Mouse (Mus musculus) stomach, postnatal 0 days (tissue): ENCODE results near the gene Ddx20. TPM values are rescaled to one million over a fixed set of nuclear protein-coding genes. Genes with fewer than 3 reads are reported as not detected.
A peak's percentile ranks its signal among the peaks of the same experiment; 100 is the strongest.

Source experiments
- ATAC-seq: fragments of 200-750 bp; cut with Nextera tagmentation; 2 replicates; pipeline ENCODE4 v1.8.0; 2017; ENCODE audit not compliant: low FRiP score, low TSS enrichment
- DNase-seq: peaks from one replicate; pipeline ENCODE4 v3.0.0-alpha.2; 2016; ENCODE audit warnings: low spot score
- H3K27ac ChIP-seq: fragments of 300-500 bp; sonication (generic); replicated peaks from 2 replicates; pipeline ENCODE4 v1.5.1; 2014; ENCODE audit warnings: mild to moderate bottlenecking, control low read depth
- H3K27me3 ChIP-seq: fragments of 300-500 bp; sonication (generic); 2 replicates; pipeline ENCODE4 v1.6.1; 2014; ENCODE audit warnings: low read length; ENCODE audit not compliant: control insufficient read depth, insufficient read depth
- H3K36me3 ChIP-seq: fragments of 300-500 bp; sonication (generic); 2 replicates; pipeline ENCODE4 v1.6.1; 2014; ENCODE audit warnings: low read length, mixed read lengths; ENCODE audit not compliant: control insufficient read depth, insufficient read depth
- H3K4me1 ChIP-seq: fragments of 300-500 bp; sonication (generic); replicated peaks from 2 replicates; pipeline ENCODE4 v1.6.1; 2014; ENCODE audit warnings: antibody characterized with exemption; ENCODE audit not compliant: control insufficient read depth, insufficient read depth
- H3K4me2 ChIP-seq: fragments of 300-500 bp; sonication (generic); replicated peaks from 2 replicates; pipeline ENCODE4 v1.6.1; 2014; ENCODE audit warnings: low read depth, mild to moderate bottlenecking, control low read depth, moderate library complexity
- H3K4me3 ChIP-seq: fragments of 300-500 bp; sonication (generic); 2 replicates; pipeline ENCODE4 v1.5.1; 2014; ENCODE audit warnings: low read depth, low read length, control low read depth
- H3K9ac ChIP-seq: fragments of 300-500 bp; sonication (generic); 2 replicates; pipeline ENCODE4 v1.6.1; 2014; ENCODE audit warnings: mild to moderate bottlenecking, low read length, control low read depth, mixed read lengths
- H3K9me3 ChIP-seq: fragments of 300-500 bp; sonication (generic); 2 replicates; pipeline ENCODE4 v1.6.1; 2016; ENCODE audit warnings: low read length; ENCODE audit not compliant: control insufficient read depth
- CTCF ChIP-seq: IDR thresholded peaks from 2 replicates; pipeline ENCODE4 v1.5.1; 2016; ENCODE audit warnings: antibody characterized with exemption, low read depth, mild to moderate bottlenecking, moderate library complexity
- EP300 ChIP-seq: optimal IDR thresholded peaks from 2 replicates; pipeline ENCODE3; 2016; ENCODE audit warnings: antibody characterized with exemption
- WGBS: fragments of 180-500 bp; shearing (Covaris S2); extraction: QIAGEN DNeasy Blood & Tissue Kit; methylation state at CpG from one replicate; pipeline ENCODE4 v1.1.7; 2014; 5-methylcytosine and 5-hydroxymethylcytosine counted together
- polyA plus RNA-seq: library from polyadenylated mRNA; unstranded; fragments of >200 nt; fragmentation: Nextera tagmentation; extraction: Ambion mirVana; gene quantifications from 2 replicates; pipeline ENCODE4 v1.2.1, GENCODE M21; 2015

Ddx20 gene
- 14.7 and 16.0 TPM in 2 replicates for polyA plus RNA-seq

DNA sequence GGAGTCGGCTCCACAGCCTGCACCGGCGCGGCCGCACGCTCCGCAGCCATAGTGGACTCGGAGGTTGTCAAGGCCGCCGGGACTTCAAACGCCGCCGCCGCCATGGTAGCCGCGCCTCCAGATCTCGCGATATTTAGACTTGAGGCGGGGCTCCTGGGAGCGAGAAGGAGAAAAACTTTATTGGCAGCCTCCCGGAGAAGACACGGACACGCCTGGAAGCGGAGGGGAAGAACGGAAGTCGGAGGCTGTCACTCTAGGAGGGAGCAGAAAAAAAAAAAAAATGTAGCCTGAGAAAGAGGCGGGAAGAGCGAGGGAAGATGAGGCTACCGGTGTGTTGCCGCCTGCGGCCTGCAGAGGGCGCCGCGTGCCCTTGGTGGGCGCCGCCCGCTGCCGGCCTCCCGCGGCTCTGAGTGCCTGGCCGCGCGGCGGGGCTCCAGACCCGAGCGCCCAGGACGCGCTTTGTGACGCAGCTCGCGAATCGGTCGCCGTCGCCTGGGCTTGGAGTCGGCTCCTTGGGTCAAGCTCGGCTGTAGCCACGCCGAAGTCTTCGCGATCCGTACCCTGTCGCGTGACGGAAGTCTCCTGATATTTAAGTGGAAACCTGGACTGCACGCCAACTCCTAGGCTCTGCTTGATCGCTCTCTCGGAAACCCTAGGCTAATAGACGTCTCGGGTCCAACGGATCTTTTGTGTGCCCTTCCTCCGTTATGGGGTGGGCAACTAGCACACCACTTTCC is at the start of gene Ddx20:
Ddx20 (minus strand) TSS at position 251 of the 737 bp plus-strand sequence.
- WGBS, result under 1% methylated on average over 72 of the region's 72 CpGs
- DNase-seq (peak; percentile 98), ATAC-seq (peak; percentile 97)
- H3K4me3 ChIP-seq, result peak within 1 kb of the TSS; percentile 73
- H3K4me1 ChIP-seq, result 0 out of 2 replicates have a peak, but pooled peaks cover 3% of the 10 kb centered on the region
- TF ChIP-seq CTCF (peak; percentile 78), EP300 (peak; percentile 100)
- H3K36me3 ChIP-seq, result no peaks in the 10 kb centered on the region
- H3K9ac ChIP-seq, result peak within 1 kb of the TSS; percentile 78
- no peaks in the 10 kb centered on the region for H3K9me3 ChIP-seq
- no peaks in the 10 kb centered on the region for H3K27me3 ChIP-seq
- H3K4me2 ChIP-seq, result peak within 1 kb of the TSS; percentile 86
- H3K27ac ChIP-seq, result peak within 1 kb of the TSS; percentile 81

- Histone ChIP-seq H3K4me2 (no peak overlapping the region), H3K36me3 (no peaks in the 10 kb centered on the region; the same call in none of the 2 replicates), H3K4me1 (no peaks in the 10 kb centered on the region), H3K4me3 (no peak overlapping the region), H3K9ac (no peak overlapping the region), H3K9me3 (no peaks in the 10 kb centered on the region), H3K27me3 (no peaks in the 10 kb centered on the region), H3K27ac (no peak overlapping the region)
- no peak for DNase-seq
- TF ChIP-seq CTCF, result no peak
- no peak for TF ChIP-seq EP300
- no peak for ATAC-seq
- WGBS, result 90% methylated on average over 7 of the region's 7 CpGs
Observed at GRCm38 (mm10) chr3:105737070-105737469, 49.7 kb upstream of the Ddx20 start.

DNA sequence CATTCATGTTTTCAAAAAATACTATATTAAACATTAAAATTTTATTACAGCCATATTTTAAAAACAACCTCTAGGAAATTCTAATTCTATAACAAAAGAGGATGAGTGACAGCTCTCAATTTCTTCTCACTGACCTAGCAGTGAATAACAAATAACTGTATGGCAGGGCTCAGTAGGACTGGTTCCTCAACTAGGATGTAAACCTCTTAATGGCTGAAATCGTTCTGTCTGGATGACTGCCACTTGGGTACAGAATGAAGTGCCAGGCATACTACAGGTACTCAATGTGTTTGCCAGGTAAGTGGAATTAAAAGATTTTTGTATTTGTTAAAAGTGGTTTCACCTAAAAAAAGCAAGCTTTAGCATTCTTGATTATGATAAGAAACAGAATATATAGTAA is 48.8 kb upstream of the Ddx20 start:
- H3K27ac ChIP-seq, result no peak overlapping the region
- no peak overlapping the region for H3K9ac ChIP-seq
- DNase-seq (no peak), ATAC-seq (no peak)
- H3K9me3 ChIP-seq, result no peaks in the 10 kb centered on the region
- no peak overlapping the region for H3K4me3 ChIP-seq
- WGBS, result 73% methylated on average over 1 of the region's 1 CpGs
- H3K27me3 ChIP-seq, result no peaks in the 10 kb centered on the region
- H3K4me1 ChIP-seq, result no peaks in the 10 kb centered on the region
- H3K4me2 ChIP-seq, result no peak overlapping the region
- no peak for TF ChIP-seq EP300
- no peak for TF ChIP-seq CTCF
- no peaks in the 10 kb centered on the region; the same call in none of the 2 replicates for H3K36me3 ChIP-seq

DNA sequence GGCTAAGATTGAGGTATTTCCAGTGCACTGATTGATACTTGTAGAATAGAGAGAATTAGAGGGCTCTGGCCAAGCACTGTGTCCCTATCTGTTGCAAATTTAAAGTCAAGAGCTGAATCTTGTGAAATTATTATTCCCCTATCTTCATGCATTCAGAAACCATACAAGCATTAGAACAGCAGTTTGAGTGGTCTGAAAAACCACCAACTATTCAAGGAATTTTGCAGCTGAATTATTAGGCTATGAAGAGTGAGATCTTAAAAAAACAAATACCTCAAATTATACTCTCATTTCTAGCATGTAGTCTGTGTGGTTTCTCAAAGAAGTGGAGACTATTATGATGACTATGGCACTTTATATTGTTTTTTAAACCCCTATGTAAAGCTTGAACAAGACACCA is 47.9 kb upstream of the Ddx20 start:
- Histone ChIP-seq H3K36me3 (no peaks in the 10 kb centered on the region; the same call in none of the 2 replicates), H3K27me3 (no peaks in the 10 kb centered on the region), H3K4me2 (no peak overlapping the region), H3K27ac (no peak overlapping the region), H3K9ac (no peak overlapping the region), H3K4me1 (no peaks in the 10 kb centered on the region), H3K4me3 (no peak overlapping the region), H3K9me3 (no peaks in the 10 kb centered on the region)
- TF ChIP-seq CTCF, result no peak
- TF ChIP-seq EP300, result no peak
- ATAC-seq (no peak), DNase-seq (no peak)

GRCm38 (mm10) chr3:105733538-105733937 is 46.2 kb upstream of the Ddx20 start:
- WGBS, result 74% methylated on average over 4 of the region's 4 CpGs
- no peak overlapping the region for H3K27ac ChIP-seq
- no peak for ATAC-seq
- no peaks in the 10 kb centered on the region; the same call in none of the 2 replicates for H3K36me3 ChIP-seq
- no peaks in the 10 kb centered on the region for H3K4me1 ChIP-seq
- DNase-seq, result peak; percentile 38
- H3K9ac ChIP-seq, result no peak overlapping the region
- no peak overlapping the region for H3K4me3 ChIP-seq
- no peaks in the 10 kb centered on the region for H3K27me3 ChIP-seq
- TF ChIP-seq CTCF (no peak), EP300 (no peak)
- no peak overlapping the region for H3K4me2 ChIP-seq
- H3K9me3 ChIP-seq, result no peaks in the 10 kb centered on the region

DNA sequence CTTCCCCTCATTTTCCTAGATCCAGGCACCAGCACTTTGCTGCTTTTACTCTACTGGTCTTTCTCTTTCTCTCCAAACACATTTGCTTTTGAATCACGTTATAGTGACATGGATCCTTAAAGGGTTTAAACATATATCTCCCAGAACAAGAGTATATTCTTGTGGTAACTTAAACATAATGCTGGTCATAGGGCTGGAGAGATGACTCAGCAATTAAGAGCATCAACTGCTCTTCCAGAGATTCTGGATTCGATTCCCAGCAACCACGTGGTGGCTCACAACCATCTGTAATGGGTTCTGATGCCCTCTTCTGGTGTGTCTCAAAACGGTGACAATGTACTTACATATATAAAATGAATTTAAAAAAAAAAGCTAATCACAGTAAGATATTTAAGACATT is 45.0 kb upstream of the Ddx20 start:
- no peak overlapping the region for H3K4me3 ChIP-seq
- no peak for TF ChIP-seq CTCF
- no peak for TF ChIP-seq EP300
- ATAC-seq (no peak), DNase-seq (no peak)
- H3K4me1 ChIP-seq, result no peaks in the 10 kb centered on the region
- H3K36me3 ChIP-seq, result no peaks in the 10 kb centered on the region; the same call in 1 of the 2 replicates
- no peak overlapping the region for H3K4me2 ChIP-seq
- whole genome bisulfite sequencing, result 87% methylated on average over 4 of the region's 4 CpGs
- H3K9me3 ChIP-seq, result no peaks in the 10 kb centered on the region
- H3K27me3 ChIP-seq, result no peaks in the 10 kb centered on the region
- no peak overlapping the region for H3K27ac ChIP-seq
- H3K9ac ChIP-seq, result no peak overlapping the region
